27 mouse cellular contexts compared by ENCODE assay signal in the genomic region with DNA sequence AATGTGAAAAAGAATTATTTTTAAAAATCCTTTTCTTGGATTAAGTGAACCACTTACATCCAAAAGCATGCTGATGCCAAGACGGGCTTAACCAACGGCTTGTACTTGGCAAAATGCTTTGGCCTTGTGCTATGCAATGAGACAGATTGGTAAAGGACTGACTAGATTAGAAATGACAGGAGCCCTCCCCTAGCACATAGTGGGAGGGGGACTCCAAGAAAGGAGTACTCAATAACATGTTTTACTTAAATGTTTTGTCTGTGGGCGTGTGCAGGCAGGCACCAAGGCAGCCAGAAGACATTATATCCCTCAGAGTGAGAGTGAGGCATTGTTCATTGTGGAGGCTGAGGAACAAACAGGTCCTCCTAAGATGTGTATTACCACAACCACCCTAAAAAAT. TPM values are rescaled to one million over a fixed set of nuclear protein-coding genes. Genes with fewer than 3 reads are reported as not detected.
DNase-seq lines count a peak whose midpoint lies in the region; ATAC-seq and TF ChIP-seq lines count a peak whose summit lies in the region.
"Had no signal": no experiment of that assay in that cellular context is flagged by ENCODE, and none has a peak within 500 bp of the region (broad histone marks: within the 10 kb centered on the region; RNA-seq: fewer than 3 reads in every experiment).

No protein-coding gene starts in this region.

- H3K9me3 ChIP-seq in forebrain, embryonic 13.5 days (replicated peaks) = no peaks in the 10 kb centered on the region
- H3K9me3 ChIP-seq in forebrain, embryonic 11.5 days (ENCODE audit: control insufficient read depth, low read length) = no peaks in the 10 kb centered on the region
- no peaks in the 10 kb centered on the region for H3K9me3 ChIP-seq in hindbrain, embryonic 15.5 days
- no peaks in the 10 kb centered on the region for H3K9me3 ChIP-seq in hindbrain, embryonic 14.5 days (ENCODE audit: control insufficient read depth, low read length)
- no peaks in the 10 kb centered on the region for H3K9me3 ChIP-seq in midbrain, embryonic 12.5 days
- no peaks in the 10 kb centered on the region for H3K9me3 ChIP-seq in midbrain, postnatal 0 days (ENCODE audit: low read length)
- H3K9me3 ChIP-seq: embryonic facial prominence, embryonic 12.5 days; kidney, embryonic 15.5 days; limb, embryonic 12.5 days; liver, embryonic 13.5 days had no signal

- no peak overlapping the region for H3K9ac ChIP-seq in forebrain, embryonic 13.5 days
- H3K9ac ChIP-seq in forebrain, embryonic 11.5 days (ENCODE audit: low read length) = no peak overlapping the region
- no peak overlapping the region for H3K9ac ChIP-seq in hindbrain, embryonic 15.5 days
- H3K9ac ChIP-seq in hindbrain, embryonic 14.5 days = no peak overlapping the region
- H3K9ac ChIP-seq in midbrain, embryonic 12.5 days (replicated peaks) = no peak overlapping the region
- H3K9ac ChIP-seq in midbrain, postnatal 0 days (replicated peaks; ENCODE audit: low read length, poor library complexity, severe bottlenecking) = no peak overlapping the region
- H3K9ac ChIP-seq: embryonic facial prominence, embryonic 12.5 days; kidney, embryonic 15.5 days; limb, embryonic 12.5 days; liver, embryonic 13.5 days; lung, embryonic 14.5 days had no signal

- no peak overlapping the region for H3K27ac ChIP-seq in forebrain, embryonic 13.5 days
- no peak overlapping the region for H3K27ac ChIP-seq in forebrain, embryonic 11.5 days (ENCODE audit: low read depth, low read length)
- H3K27ac ChIP-seq in hindbrain, embryonic 15.5 days (replicated peaks) = no peak overlapping the region
- H3K27ac ChIP-seq in hindbrain, embryonic 14.5 days = no peak overlapping the region
- H3K27ac ChIP-seq in midbrain, embryonic 12.5 days (replicated peaks) = no peak overlapping the region
- no peak overlapping the region for H3K27ac ChIP-seq in midbrain, postnatal 0 days (ENCODE audit: low read depth, low read length)
- H3K27ac ChIP-seq: embryonic facial prominence, embryonic 12.5 days; kidney, embryonic 15.5 days; limb, embryonic 12.5 days; liver, embryonic 13.5 days had no signal

- H3K36me3 ChIP-seq in forebrain, embryonic 13.5 days (ENCODE audit: poor library complexity, severe bottlenecking) = peaks cover 49% of the 10 kb centered on the region
- H3K36me3 ChIP-seq in forebrain, embryonic 11.5 days (ENCODE audit: control insufficient read depth, insufficient read depth, low read length) = peaks cover 17% of the 10 kb centered on the region
- H3K36me3 ChIP-seq in hindbrain, embryonic 15.5 days = peaks cover 42% of the 10 kb centered on the region
- H3K36me3 ChIP-seq in hindbrain, embryonic 14.5 days (replicated peaks; ENCODE audit: control insufficient read depth, insufficient read depth) = peaks cover 49% of the 10 kb centered on the region
- peaks cover 39% of the 10 kb centered on the region for H3K36me3 ChIP-seq in midbrain, embryonic 12.5 days
- peaks cover 28% of the 10 kb centered on the region for H3K36me3 ChIP-seq in midbrain, postnatal 0 days (ENCODE audit: insufficient read depth, low read length)

- no peaks in the 10 kb centered on the region for H3K4me1 ChIP-seq in forebrain, embryonic 13.5 days
- H3K4me1 ChIP-seq in forebrain, embryonic 11.5 days (replicated peaks; ENCODE audit: control insufficient read depth, insufficient read depth, low read length) = no peaks in the 10 kb centered on the region
- no peaks in the 10 kb centered on the region for H3K4me1 ChIP-seq in hindbrain, embryonic 15.5 days (replicated peaks)
- no peaks in the 10 kb centered on the region for H3K4me1 ChIP-seq in hindbrain, embryonic 14.5 days (replicated peaks; ENCODE audit: control insufficient read depth, insufficient read depth, low read length)
- H3K4me1 ChIP-seq in midbrain, embryonic 12.5 days = no peaks in the 10 kb centered on the region
- no peaks in the 10 kb centered on the region for H3K4me1 ChIP-seq in midbrain, postnatal 0 days (ENCODE audit: insufficient read depth, low read length)
- H3K4me1 ChIP-seq: embryonic facial prominence, embryonic 12.5 days; kidney, embryonic 15.5 days; limb, embryonic 12.5 days; liver, embryonic 13.5 days had no signal

- no peak overlapping the region for H3K4me2 ChIP-seq in forebrain, embryonic 13.5 days
- no peak overlapping the region for H3K4me2 ChIP-seq in forebrain, embryonic 11.5 days (ENCODE audit: low read depth, low read length, severe bottlenecking)
- H3K4me2 ChIP-seq in hindbrain, embryonic 15.5 days = no peak overlapping the region
- H3K4me2 ChIP-seq in hindbrain, embryonic 14.5 days (replicated peaks) = no peak overlapping the region
- no peak overlapping the region for H3K4me2 ChIP-seq in midbrain, embryonic 12.5 days (replicated peaks)
- H3K4me2 ChIP-seq in midbrain, postnatal 0 days (ENCODE audit: low read depth, low read length, poor library complexity, severe bottlenecking) = no peak overlapping the region
- H3K4me2 ChIP-seq: embryonic facial prominence, embryonic 12.5 days; heart, embryonic 11.5 days; kidney, embryonic 15.5 days; limb, embryonic 12.5 days; liver, embryonic 13.5 days; lung, embryonic 14.5 days had no signal

- DNase-seq in forebrain, embryonic 11.5 days (ENCODE audit: low spot score) = no peak
- DNase-seq in hindbrain, embryonic 14.5 days (ENCODE audit: low spot score) = no peak
- no peak for DNase-seq in midbrain, postnatal 0 days (ENCODE audit: low spot score)
- no peak for DNase-seq in layer of hippocampus, postnatal 10 days (ENCODE audit: low spot score in 2 of 2)
- DNase-seq: adrenal gland, adult 8-10 months; cerebellum, adult 9-11 months; gastrocnemius, postnatal 36 days; heart, postnatal 10 days; kidney, postnatal 4 days; layer of hippocampus, adult 9-11 months; liver, embryonic 13.5 days; lung, embryonic 14.5 days; lung, postnatal 4 days; retina, postnatal 1 day; thymus, adult 18-20 months; thymus, postnatal 4 days had no signal

- no peak overlapping the region for H3K4me3 ChIP-seq in forebrain, embryonic 13.5 days
- H3K4me3 ChIP-seq in forebrain, embryonic 11.5 days (ENCODE audit: low read depth, low read length) = no peak overlapping the region
- H3K4me3 ChIP-seq in hindbrain, embryonic 15.5 days = no peak overlapping the region
- H3K4me3 ChIP-seq in hindbrain, embryonic 14.5 days (replicated peaks; ENCODE audit: low read length) = no peak overlapping the region
- H3K4me3 ChIP-seq in midbrain, embryonic 12.5 days = no peak overlapping the region
- H3K4me3 ChIP-seq in midbrain, postnatal 0 days (ENCODE audit: low read depth, low read length) = no peak overlapping the region
- H3K4me3 ChIP-seq: embryonic facial prominence, embryonic 12.5 days; kidney, embryonic 15.5 days; limb, embryonic 12.5 days; liver, embryonic 13.5 days had no signal

- peak; percentile 13; the same call in 1 of the 2 replicates for ATAC-seq in forebrain, embryonic 13.5 days
- ATAC-seq in forebrain, embryonic 11.5 days (replicated peaks; ENCODE audit: low FRiP score) = no peak
- ATAC-seq in hindbrain, embryonic 15.5 days (ENCODE audit: low FRiP score, low read depth) = 0 out of 2 replicates have a peak, but pooled peaks have one; percentile 15
- no peak for ATAC-seq in hindbrain, embryonic 14.5 days (ENCODE audit: low FRiP score)
- peak; percentile 34; the same call in 1 of the 2 replicates for ATAC-seq in midbrain, embryonic 12.5 days (ENCODE audit: low FRiP score, low read depth)
- no peak; the same call in 1 of the 2 replicates for ATAC-seq in midbrain, postnatal 0 days (ENCODE audit: low FRiP score)
- ATAC-seq in granulocyte monocyte progenitor cell, adult 5-6 weeks (replicated peaks; ENCODE audit: poor library complexity, severe bottlenecking) = peak; percentile 38; the same call in 1 of the 2 replicates
- ATAC-seq: CD4-positive, CD25-positive, alpha-beta regulatory T cell, adult 4 months; intestine, embryonic 16.5 days; Patski had no signal

- WGBS in forebrain, embryonic 13.5 days = 83% methylated on average over 3 of the region's 3 CpGs
- 85% methylated on average over 3 of the region's 3 CpGs for WGBS in forebrain, embryonic 11.5 days
- WGBS in hindbrain, embryonic 15.5 days = 83% methylated on average over 3 of the region's 3 CpGs
- WGBS in hindbrain, embryonic 14.5 days = 89% methylated on average over 3 of the region's 3 CpGs
- WGBS in midbrain, embryonic 12.5 days = 92% methylated on average over 3 of the region's 3 CpGs
- 80% methylated on average over 3 of the region's 3 CpGs for WGBS in midbrain, postnatal 0 days

- H3K27me3 ChIP-seq in forebrain, embryonic 13.5 days = no peaks in the 10 kb centered on the region
- H3K27me3 ChIP-seq in forebrain, embryonic 11.5 days (ENCODE audit: control insufficient read depth, insufficient read depth, low read length) = no peaks in the 10 kb centered on the region
- H3K27me3 ChIP-seq in hindbrain, embryonic 15.5 days = no peaks in the 10 kb centered on the region
- no peaks in the 10 kb centered on the region for H3K27me3 ChIP-seq in hindbrain, embryonic 14.5 days (ENCODE audit: control insufficient read depth, insufficient read depth, low read length)
- no peaks in the 10 kb centered on the region for H3K27me3 ChIP-seq in midbrain, embryonic 12.5 days
- H3K27me3 ChIP-seq in midbrain, postnatal 0 days (ENCODE audit: insufficient read depth, low read length) = no peaks in the 10 kb centered on the region
- H3K27me3 ChIP-seq: embryonic facial prominence, embryonic 12.5 days; kidney, embryonic 15.5 days; limb, embryonic 12.5 days; liver, embryonic 13.5 days; Patski had no signal

- TF ChIP-seq CTCF in midbrain, postnatal 0 days (IDR thresholded peaks at IDR 0.05) = no peak

RNA-seq across cellular contexts. Expression of a gene that starts 7.4 kb away (rescaled TPM):
- polyA plus RNA-seq in forebrain, embryonic 13.5 days (2015; fragmentation: Nextera tagmentation; extraction: Ambion mirVana) = 114 and 120 TPM in 2 replicates
- 124 and 127 TPM in 2 replicates for polyA plus RNA-seq in forebrain, embryonic 11.5 days (2014; fragmentation: Nextera tagmentation; extraction: Ambion mirVana)
- 77.8 and 96.2 TPM in 2 replicates for polyA plus RNA-seq in hindbrain, embryonic 15.5 days (2015; fragmentation: Nextera tagmentation; extraction: Ambion mirVana)
- polyA plus RNA-seq in hindbrain, embryonic 14.5 days (2014; fragmentation: Nextera tagmentation; extraction: Ambion mirVana) = 63.4 and 70.6 TPM in 2 replicates
- polyA plus RNA-seq in midbrain, embryonic 12.5 days (2016; fragmentation: Nextera tagmentation; extraction: Ambion mirVana) = 109 and 122 TPM in 2 replicates
- total RNA-seq in midbrain, postnatal 0 days (2014; rRNA removed) = 15.2 and 19.9 TPM in 2 replicates
- polyA plus RNA-seq in midbrain, postnatal 0 days (2015; fragmentation: Nextera tagmentation; extraction: Ambion mirVana) = 66.9 and 86.1 TPM in 2 replicates
- total RNA-seq in granulocyte monocyte progenitor cell, adult 5-6 weeks (2014; fragmentation: Nextera tagmentation) = 89.3 and 101 TPM in 2 replicates
- 104 and 113 TPM in 2 replicates for total RNA-seq in granulocyte monocyte progenitor cell, adult 5-6 weeks (2017)
- total RNA-seq in layer of hippocampus, postnatal 10 days (2021) = 10 to 100 TPM; 63.0 to 86.2 TPM

RNA-seq across cellular contexts. Expression of a gene that starts 12.8 kb away (rescaled TPM):
- polyA plus RNA-seq in forebrain, embryonic 13.5 days (2015; fragmentation: Nextera tagmentation; extraction: Ambion mirVana) = 137 and 140 TPM in 2 replicates
- 64.6 and 69.1 TPM in 2 replicates for polyA plus RNA-seq in forebrain, embryonic 11.5 days (2014; fragmentation: Nextera tagmentation; extraction: Ambion mirVana)
- 153 TPM in 2 replicates for polyA plus RNA-seq in hindbrain, embryonic 15.5 days (2015; fragmentation: Nextera tagmentation; extraction: Ambion mirVana)
- 110 and 111 TPM in 2 replicates for polyA plus RNA-seq in hindbrain, embryonic 14.5 days (2014; fragmentation: Nextera tagmentation; extraction: Ambion mirVana)
- 113 and 117 TPM in 2 replicates for polyA plus RNA-seq in midbrain, embryonic 12.5 days (2016; fragmentation: Nextera tagmentation; extraction: Ambion mirVana)
- total RNA-seq in midbrain, postnatal 0 days (2014; rRNA removed) = 72.7 and 130 TPM in 2 replicates
- 177 and 181 TPM in 2 replicates for polyA plus RNA-seq in midbrain, postnatal 0 days (2015; fragmentation: Nextera tagmentation; extraction: Ambion mirVana)
- 25.7 and 58.6 TPM in 2 replicates for total RNA-seq in granulocyte monocyte progenitor cell, adult 5-6 weeks (2014; fragmentation: Nextera tagmentation)
- total RNA-seq in granulocyte monocyte progenitor cell, adult 5-6 weeks (2017) = 49.7 and 53.6 TPM in 2 replicates
- 100 to 1,000 TPM; 102 to 118 TPM for total RNA-seq in layer of hippocampus, postnatal 10 days (2021)

RNA-seq across cellular contexts. Expression of a gene that starts 21.5 kb away (rescaled TPM):
- 41.9 and 43.7 TPM in 2 replicates for polyA plus RNA-seq in forebrain, embryonic 13.5 days (2015; fragmentation: Nextera tagmentation; extraction: Ambion mirVana)
- polyA plus RNA-seq in forebrain, embryonic 11.5 days (2014; fragmentation: Nextera tagmentation; extraction: Ambion mirVana) = 50.6 and 55.2 TPM in 2 replicates
- 30.4 and 36.5 TPM in 2 replicates for polyA plus RNA-seq in hindbrain, embryonic 15.5 days (2015; fragmentation: Nextera tagmentation; extraction: Ambion mirVana)
- polyA plus RNA-seq in hindbrain, embryonic 14.5 days (2014; fragmentation: Nextera tagmentation; extraction: Ambion mirVana) = 34.4 and 38.7 TPM in 2 replicates
- 47.8 and 52.2 TPM in 2 replicates for polyA plus RNA-seq in midbrain, embryonic 12.5 days (2016; fragmentation: Nextera tagmentation; extraction: Ambion mirVana)
- total RNA-seq in midbrain, postnatal 0 days (2014; rRNA removed) = 21.6 and 36.1 TPM in 2 replicates
- 24.7 and 34.2 TPM in 2 replicates for polyA plus RNA-seq in midbrain, postnatal 0 days (2015; fragmentation: Nextera tagmentation; extraction: Ambion mirVana)
- total RNA-seq in granulocyte monocyte progenitor cell, adult 5-6 weeks (2014; fragmentation: Nextera tagmentation) = 86.2 and 124 TPM in 2 replicates
- 119 and 151 TPM in 2 replicates for total RNA-seq in granulocyte monocyte progenitor cell, adult 5-6 weeks (2017)
- 10 to 100 TPM; 39.8 to 41.2 TPM for total RNA-seq in layer of hippocampus, postnatal 10 days (2021)

Comparison
In these comparisons a context has a peak if more than half of its experiments do, and no peak if none do; other contexts are left out.
1. ATAC-seq: peak in forebrain, embryonic 13.5 days (single experiment), hindbrain, embryonic 15.5 days (single experiment), midbrain, embryonic 12.5 days (single experiment) and granulocyte monocyte progenitor cell, adult 5-6 weeks (single experiment); none in forebrain, embryonic 11.5 days (single experiment), hindbrain, embryonic 14.5 days (single experiment) and midbrain, postnatal 0 days (single experiment).